Mouse (Mus musculus): ENCODE results near the gene Map3k21. TPM values are rescaled to one million over a fixed set of nuclear protein-coding genes. Genes with fewer than 3 reads are reported as not detected.

Map3k21 gene
- polyA plus RNA-seq, 1 experiment from 2014 or later: 0.02 TPM

Other genes starting within 250 kb of the Map3k21 start
- 0.97 and 1.00 TPM in 2 replicates for gene Map10, start 240.6 kb upstream of the Map3k21 start, polyA plus RNA-seq (2015; fragmentation: Nextera tagmentation; extraction: Ambion mirVana)
- gene Ntpcr, start 180.5 kb upstream of the Map3k21 start, polyA plus RNA-seq (2015; fragmentation: Nextera tagmentation; extraction: Ambion mirVana): 16.8 and 17.7 TPM in 2 replicates
- gene Pcnx2, start 12.1 kb upstream of the Map3k21 start, polyA plus RNA-seq (2015; fragmentation: Nextera tagmentation; extraction: Ambion mirVana): 0.19 and 0.27 TPM in 2 replicates
- 0.37 and 0.60 TPM in 2 replicates for gene Kcnk1, start 84.7 kb downstream of the Map3k21 start, polyA plus RNA-seq (2015; fragmentation: Nextera tagmentation; extraction: Ambion mirVana)